Mouse (Mus musculus) spleen, adult 2 months (tissue): ENCODE data around the gene Tcf3.

Experiments used
- CTCF ChIP-seq: fragments of 200-500 bp; IDR thresholded peaks from 2 replicates; pipeline ENCODE4 v1.5.1; 2011; ENCODE audit warnings: mild to moderate bottlenecking, inconsistent platforms; ENCODE audit not compliant: insufficient read depth, insufficient read length, insufficient replicate concordance; ENCODE audit errors: extremely low read depth
- POLR2A ChIP-seq: fragments of 200-500 bp; IDR thresholded peaks from 2 replicates; pipeline ENCODE4 v1.6.1; 2011; ENCODE audit warnings: low read depth, low read length, inconsistent platforms

DNA sequence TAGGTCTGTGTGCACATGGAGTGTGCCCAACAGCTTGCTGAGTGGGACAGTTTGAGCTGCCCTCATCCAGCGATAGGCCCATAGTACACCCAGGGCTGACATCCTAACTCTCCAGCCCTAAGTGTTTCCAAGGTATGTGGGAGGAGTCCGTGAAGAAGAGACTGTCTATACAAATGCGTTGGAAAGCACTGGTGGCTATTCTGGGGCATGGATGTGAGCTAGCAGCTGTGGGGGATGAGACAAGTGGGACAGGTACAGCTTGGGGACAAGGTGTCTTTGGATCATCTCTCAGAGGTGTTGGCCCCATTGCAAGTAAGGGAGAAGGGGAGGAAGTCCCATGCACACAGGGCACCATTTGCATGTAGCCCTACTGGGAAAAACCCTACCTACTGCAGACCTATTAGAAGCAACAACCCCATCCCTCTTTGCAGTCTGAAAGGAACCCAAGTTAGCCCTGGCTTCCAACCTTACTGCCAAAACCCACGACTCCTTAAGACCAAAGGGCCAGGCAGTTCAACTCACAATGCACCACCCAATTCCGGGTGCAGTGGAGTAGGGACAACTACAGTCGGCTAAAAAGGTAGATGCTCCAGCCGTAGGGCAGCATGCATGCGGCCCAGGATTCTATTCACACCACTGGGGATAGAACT lies 35.8 kb downstream of the Tcf3 start:
- TF ChIP-seq POLR2A (no peak), CTCF (no peak)
